Mouse (Mus musculus): ENCODE data around the gene Pam.
A peak's percentile ranks its signal among the peaks of the same experiment; 100 is the strongest.

Gene Pam

DNA sequence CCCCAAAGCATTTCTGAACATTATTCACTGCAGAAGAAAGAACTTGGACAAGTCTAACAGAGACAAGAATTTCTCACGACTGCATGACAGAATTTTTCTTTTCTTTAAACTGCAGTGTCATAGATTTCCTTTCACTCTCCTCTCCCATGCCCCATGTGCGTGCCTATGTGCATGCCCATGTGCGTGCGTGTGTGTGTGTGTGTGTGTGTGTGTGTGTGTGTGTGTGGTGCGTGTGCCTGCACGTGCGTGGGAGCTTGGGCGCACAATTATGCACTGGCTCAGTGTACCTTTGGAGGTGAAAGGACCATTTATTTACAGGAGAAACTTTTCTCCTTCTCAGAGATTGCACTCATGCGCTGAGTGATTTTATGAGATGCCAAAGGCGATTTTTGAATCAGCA, 179.7 kb downstream of the Pam start:
- no peak for DNase-seq (ENCODE audit: low spot score in 2 of 2)

DNA sequence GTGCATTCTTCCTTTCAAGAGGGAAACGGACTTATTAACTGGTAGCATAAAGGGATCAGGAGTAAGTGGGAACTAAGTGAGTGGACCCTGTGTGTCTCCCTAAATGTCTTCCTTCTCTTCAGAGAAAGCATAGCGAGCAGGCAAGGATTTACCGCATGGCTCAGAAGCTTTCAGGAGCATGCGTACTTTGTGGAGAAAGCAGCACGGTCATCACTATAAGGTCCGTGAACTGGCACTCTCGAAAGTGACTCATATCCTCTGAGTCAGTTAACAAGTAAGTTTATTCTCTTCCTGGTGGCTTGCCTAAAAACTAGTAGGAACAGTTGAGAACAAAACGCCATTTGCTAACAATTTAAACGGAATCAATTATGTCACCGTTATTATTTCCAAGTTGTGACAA, 184.6 kb downstream of the Pam start:
- DNase-seq (ENCODE audit: low spot score in 2 of 2), result no peak

DNA sequence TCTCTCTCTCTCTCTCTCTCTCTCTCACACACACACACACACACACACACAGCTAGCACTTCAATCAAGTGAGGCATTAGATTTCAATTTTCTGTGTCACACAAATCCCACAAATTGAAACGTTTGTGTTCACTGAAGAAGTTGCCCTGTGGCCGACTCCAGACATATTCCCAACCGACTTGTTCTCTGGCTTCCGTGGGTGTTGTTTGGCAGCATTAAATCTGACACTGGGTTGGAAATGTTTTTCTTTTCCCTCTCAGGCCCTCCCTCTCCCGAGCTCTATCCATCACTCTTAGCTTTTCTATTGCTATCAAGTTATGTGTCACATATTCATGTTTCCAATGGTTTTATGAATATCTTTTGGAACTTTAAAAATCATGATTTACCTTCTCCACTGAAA, 185.9 kb downstream of the Pam start:
- DNase-seq (ENCODE audit: low spot score in 2 of 2), result no peak

GRCm38 (mm10) chr1:97908736-97909135, 186.7 kb downstream of the Pam start:
- no peak for DNase-seq (ENCODE audit: low spot score in 2 of 2)

GRCm38 (mm10) chr1:97903912-97904460, 191.5 kb downstream of the Pam start:
- DNase-seq (ENCODE audit: low spot score in 2 of 2), result no peak

GRCm38 (mm10) chr1:97902830-97903229, 192.6 kb downstream of the Pam start:
- DNase-seq (ENCODE audit: low spot score in 2 of 2), result no peak

- no peak for DNase-seq (ENCODE audit: low spot score in 2 of 2)
These were observed 194.8 kb downstream of the Pam start for GRCm38 (mm10) chr1:97900559-97901153.

DNA sequence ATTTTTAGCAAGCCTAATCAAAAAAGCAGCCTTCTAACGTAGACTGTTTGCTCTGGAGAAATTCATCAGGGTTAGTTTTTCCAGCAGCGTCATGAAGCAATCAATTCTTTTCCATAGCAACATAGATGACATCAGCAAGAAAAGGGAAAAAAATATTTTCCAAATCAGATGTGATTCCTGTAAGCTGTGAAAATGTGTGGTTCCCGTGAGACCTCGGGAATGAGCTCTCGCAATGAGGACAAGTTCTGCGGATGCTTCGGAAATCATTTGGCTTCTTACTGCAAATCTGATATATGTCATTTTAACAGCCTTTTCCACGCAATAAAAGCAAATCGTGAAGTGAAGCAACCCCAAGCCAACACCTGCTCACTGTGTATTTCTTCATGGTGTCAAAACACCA, 207.9 kb downstream of the Pam start:
- DNase-seq (ENCODE audit: low spot score in 2 of 2), result no peak

DNA sequence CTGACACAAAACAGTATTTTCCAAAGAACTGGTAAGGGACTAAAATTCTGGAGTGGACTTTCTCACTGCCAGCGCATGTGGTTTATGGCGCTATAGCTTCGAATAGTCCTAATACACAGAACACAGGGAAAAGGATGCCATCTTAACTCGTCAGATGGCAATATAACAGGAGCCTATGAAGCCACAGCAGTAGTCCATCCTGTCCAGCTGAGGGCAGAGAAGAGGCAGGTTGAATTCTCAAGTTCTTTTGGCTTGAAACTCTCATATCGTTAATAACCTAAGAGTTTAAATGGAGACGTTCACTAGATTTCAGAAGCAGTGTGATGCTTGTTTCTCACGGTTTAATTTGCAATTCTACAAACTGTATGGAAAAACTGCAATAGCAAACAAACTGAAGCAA, 211.9 kb downstream of the Pam start:
- no peak for DNase-seq (ENCODE audit: low spot score in 2 of 2)

GRCm38 (mm10) chr1:97877037-97877436, 218.4 kb downstream of the Pam start:
- no peak for DNase-seq (ENCODE audit: low spot score in 2 of 2)

DNA sequence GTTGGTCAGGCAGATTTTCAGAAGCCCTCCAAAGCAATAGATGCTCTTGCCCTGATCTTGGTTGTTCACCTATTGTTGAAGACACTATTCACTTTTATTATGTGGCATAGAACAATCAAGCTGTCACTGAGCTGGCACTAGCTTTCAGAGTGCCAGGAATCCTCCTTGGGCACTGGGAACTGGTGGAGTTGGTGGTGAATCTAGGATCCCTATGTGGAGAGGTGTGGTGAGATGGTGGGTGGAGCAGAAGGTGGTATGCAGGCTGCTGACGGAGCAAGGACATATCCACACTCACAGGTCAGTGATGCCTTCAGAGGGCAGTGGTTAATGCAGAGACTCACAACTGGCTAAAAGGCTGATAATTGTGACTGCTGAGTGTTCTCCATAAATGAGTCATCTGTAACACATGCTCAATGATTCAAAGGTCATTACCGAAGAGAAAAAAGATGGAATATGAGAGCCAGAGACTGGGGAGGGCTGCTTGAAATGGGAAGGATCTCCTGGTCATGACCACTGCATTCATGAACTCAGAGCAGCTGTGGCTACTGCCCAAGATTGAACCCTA, 221.9 kb downstream of the Pam start:
- no peak for DNase-seq (ENCODE audit: low spot score in 2 of 2)

- DNase-seq (ENCODE audit: low spot score in 2 of 2), result no peak
These were observed 223.0 kb downstream of the Pam start for GRCm38 (mm10) chr1:97872493-97872892.

GRCm38 (mm10) chr1:97872072-97872471, 223.4 kb downstream of the Pam start:
- DNase-seq (ENCODE audit: low spot score in 2 of 2), result no peak

- DNase-seq (ENCODE audit: low spot score in 2 of 2), result no peak
These were observed 231.3 kb downstream of the Pam start for GRCm38 (mm10) chr1:97864135-97864534.

DNA sequence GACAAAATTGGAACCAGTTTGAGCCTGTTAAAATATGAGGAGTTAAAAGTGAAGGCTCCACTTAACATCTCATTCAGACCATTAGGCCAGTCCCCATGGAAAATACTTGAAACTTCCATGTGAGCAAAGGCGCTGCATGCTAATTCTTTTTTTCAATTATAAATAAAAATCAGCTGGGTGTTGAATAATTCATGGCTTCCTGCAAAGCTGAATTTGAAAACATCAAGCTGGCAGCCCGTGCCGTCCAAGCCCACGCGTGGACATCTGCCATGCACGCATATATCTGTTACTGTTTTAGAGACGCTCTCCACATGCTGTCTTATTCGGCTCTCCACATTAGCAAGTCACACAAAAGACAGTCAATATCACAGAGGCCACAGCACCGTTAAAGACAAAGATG, 232.3 kb downstream of the Pam start:
- DNase-seq (ENCODE audit: low spot score in 2 of 2), result peak; percentile 88 to 93

- no peak for DNase-seq (ENCODE audit: low spot score in 2 of 2)
These were observed 232.7 kb downstream of the Pam start for GRCm38 (mm10) chr1:97862734-97863133.

- DNase-seq (ENCODE audit: low spot score in 2 of 2), result no peak
These were observed 241.2 kb downstream of the Pam start for GRCm38 (mm10) chr1:97854256-97854655.

DNA sequence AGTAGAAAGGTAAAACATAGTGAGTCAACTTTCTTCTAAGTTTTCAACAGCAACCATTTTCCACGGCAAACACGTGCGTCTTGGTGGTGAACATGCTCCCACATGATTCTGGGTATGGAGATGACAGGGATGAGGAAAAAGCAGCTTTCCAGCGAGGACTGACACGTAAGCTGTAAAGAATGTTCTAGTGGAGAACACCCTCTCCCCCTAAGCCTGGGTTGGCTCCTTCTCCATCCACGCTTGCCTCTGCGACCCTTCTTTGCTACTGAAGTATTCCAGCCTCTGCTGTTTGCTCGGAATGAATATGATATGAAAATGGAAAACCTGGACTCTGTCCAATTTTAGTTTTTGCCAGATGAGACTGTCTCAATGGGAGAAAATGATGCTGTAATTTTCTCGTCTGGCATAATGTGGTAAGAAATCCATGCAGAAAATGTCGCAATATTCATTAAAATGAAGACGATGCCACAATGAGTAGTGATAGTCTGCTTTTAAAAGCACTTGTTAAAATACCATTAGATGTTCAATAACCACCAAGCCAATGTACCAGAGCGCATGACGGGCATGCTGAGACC, 243.8 kb downstream of the Pam start:
- no peak for DNase-seq (ENCODE audit: low spot score in 2 of 2)

- no peak for DNase-seq (ENCODE audit: low spot score in 2 of 2)
These were observed 246.7 kb downstream of the Pam start for GRCm38 (mm10) chr1:97848601-97849241.

- DNase-seq (ENCODE audit: low spot score in 2 of 2), result no peak
These were observed 252.0 kb downstream of the Pam start for GRCm38 (mm10) chr1:97843220-97843992.

GRCm38 (mm10) chr1:97834354-97834822, 261.1 kb downstream of the Pam start:
- DNase-seq (ENCODE audit: low spot score in 2 of 2), result no peak
